Mouse (Mus musculus) intestine, embryonic 15.5 days (tissue): ENCODE results near the gene Cnksr2. TPM values are rescaled to one million over a fixed set of nuclear protein-coding genes. Genes with fewer than 3 reads are reported as not detected.
A peak's percentile ranks its signal among the peaks of the same experiment; 100 is the strongest.

Experiments used
- ATAC-seq: fragments of 200-750 bp; cut with Nextera tagmentation; 2 replicates; pipeline ENCODE4 v1.8.0; 2017; ENCODE audit warnings: moderate TSS enrichment, moderate library complexity
- H3K27ac ChIP-seq: fragments of 300-500 bp; sonication (generic); 2 replicates; pipeline ENCODE4 v1.5.1; 2015; ENCODE audit warnings: mild to moderate bottlenecking, inconsistent platforms
- H3K27me3 ChIP-seq: fragments of 300-500 bp; sonication (generic); replicated peaks from 2 replicates; pipeline ENCODE4 v1.6.1; 2015; ENCODE audit warnings: inconsistent platforms
- H3K36me3 ChIP-seq: fragments of 300-500 bp; sonication (generic); 2 replicates; pipeline ENCODE4 v1.6.1; 2015; ENCODE audit warnings: inconsistent platforms
- H3K4me1 ChIP-seq: fragments of 300-500 bp; sonication (generic); replicated peaks from 2 replicates; pipeline ENCODE4 v1.6.1; 2015; ENCODE audit warnings: inconsistent platforms
- H3K4me2 ChIP-seq: fragments of 300-500 bp; sonication (generic); replicated peaks from 2 replicates; pipeline ENCODE4 v1.6.1; 2015; ENCODE audit warnings: mild to moderate bottlenecking, inconsistent platforms
- H3K4me3 ChIP-seq: fragments of 300-500 bp; sonication (generic); replicated peaks from 2 replicates; pipeline ENCODE4 v1.5.1; 2015; ENCODE audit warnings: inconsistent platforms
- H3K9ac ChIP-seq: fragments of 300-500 bp; sonication (generic); 2 replicates; pipeline ENCODE4 v1.6.1; 2015; ENCODE audit warnings: inconsistent platforms
- H3K9me3 ChIP-seq: fragments of 300-500 bp; sonication (generic); 2 replicates; pipeline ENCODE4 v1.6.1; 2016; ENCODE audit warnings: inconsistent platforms
- WGBS: fragments of 180-500 bp; shearing (Covaris S2); methylation state at CpG from one replicate; pipeline ENCODE4 v1.1.7; 2015; 5-methylcytosine and 5-hydroxymethylcytosine counted together
- polyA plus RNA-seq: library from polyadenylated mRNA; unstranded; fragments of >200 nt; fragmentation: Nextera tagmentation; extraction: Ambion mirVana; gene quantifications from 2 replicates; pipeline ENCODE4 v1.2.1, GENCODE M21; 2015

The Cnksr2 gene
- 0.72 TPM in 2 replicates for polyA plus RNA-seq

DNA sequence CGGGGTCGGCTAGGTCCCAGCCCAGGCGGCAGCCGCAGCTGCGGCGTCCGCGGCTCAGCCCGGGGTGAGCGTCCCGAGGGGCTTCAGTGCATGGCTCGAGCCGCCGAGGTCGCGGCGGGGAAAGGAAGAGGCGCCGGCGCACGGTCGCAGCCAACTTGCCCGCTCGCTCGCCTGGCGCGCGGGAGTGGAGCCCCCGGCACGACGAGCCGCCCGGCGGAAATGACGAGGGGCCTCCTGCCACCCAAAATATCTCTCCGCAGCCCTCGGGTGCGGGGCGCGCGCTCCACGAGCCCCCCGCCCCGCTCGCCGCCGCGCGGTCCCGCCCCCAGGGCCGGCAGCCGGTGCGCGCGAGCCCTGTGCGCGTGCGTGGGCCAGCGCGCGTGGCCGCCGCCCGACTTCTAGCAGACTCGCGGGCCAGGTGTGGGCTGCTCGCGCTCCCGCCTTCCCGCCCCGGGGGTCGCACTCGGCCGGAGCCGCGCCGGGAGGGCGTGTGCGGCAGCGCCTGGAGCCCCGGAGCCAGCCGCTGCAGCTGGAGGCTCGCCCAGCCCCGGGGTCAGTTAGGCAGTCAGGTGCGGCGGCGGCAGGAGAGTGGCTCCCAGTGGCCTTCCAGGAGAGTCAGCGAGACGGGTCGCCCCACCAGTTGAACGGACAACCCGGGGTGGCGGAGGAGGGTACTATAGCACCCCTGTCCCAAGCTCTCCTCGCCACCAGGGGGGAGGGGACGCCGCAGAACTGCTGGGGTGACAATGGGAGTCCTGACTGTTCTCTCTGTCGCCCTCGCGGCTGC is at the start of gene Cnksr2:
Gene Cnksr2, minus strand, starts transcription at position 238 of the 787 bp plus-strand sequence.
- H3K27ac ChIP-seq: no peak within 1 kb of the TSS
- peak within 1 kb of the TSS; percentile 36; the same call in 1 of the 2 replicates for H3K9ac ChIP-seq
- no peaks in the 10 kb centered on the region for H3K36me3 ChIP-seq
- no peaks in the 10 kb centered on the region for H3K4me1 ChIP-seq
- peak; percentile 83 for ATAC-seq
- peak within 1 kb of the TSS; percentile 53 for H3K4me3 ChIP-seq
- WGBS: 16% methylated on average over 93 of the region's 99 CpGs
- peak within 1 kb of the TSS; percentile 80 for H3K4me2 ChIP-seq
- no peaks in the 10 kb centered on the region for H3K9me3 ChIP-seq
- 0 out of 2 replicates have a peak, but pooled peaks cover 6% of the 10 kb centered on the region for H3K27me3 ChIP-seq

DNA sequence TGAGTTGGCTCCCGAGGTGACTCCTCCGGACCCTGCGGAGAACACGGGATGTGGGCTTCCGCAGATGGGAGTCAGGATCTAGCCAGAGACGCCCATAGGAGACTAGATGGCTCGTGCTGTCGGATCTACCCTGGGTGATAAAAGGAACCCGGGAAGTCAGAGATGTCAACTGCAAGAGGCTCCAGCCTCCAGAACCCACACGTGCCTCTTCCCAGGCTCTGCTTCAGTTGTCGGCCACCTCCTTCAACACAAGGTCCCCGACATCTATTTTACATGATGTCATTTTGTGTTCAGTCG is 698 bp upstream of the Cnksr2 start:
- H3K27me3 ChIP-seq: 0 out of 2 replicates have a peak, but pooled peaks cover 6% of the 10 kb centered on the region
- WGBS: 24% methylated on average over 13 of the region's 13 CpGs
- H3K36me3 ChIP-seq: no peaks in the 10 kb centered on the region
- H3K9me3 ChIP-seq: no peaks in the 10 kb centered on the region
- H3K27ac ChIP-seq: no peak overlapping the region
- H3K9ac ChIP-seq: no peak overlapping the region
- H3K4me3 ChIP-seq: peak overlapping the region; percentile 53
- peak overlapping the region; percentile 80 for H3K4me2 ChIP-seq
- no peaks in the 10 kb centered on the region for H3K4me1 ChIP-seq
- ATAC-seq: no peak

- 18% methylated on average over 59 of the region's 62 CpGs for WGBS
These were observed 638 bp downstream of the Cnksr2 start for GRCm38 (mm10) chrX:158042255-158043056.

DNA sequence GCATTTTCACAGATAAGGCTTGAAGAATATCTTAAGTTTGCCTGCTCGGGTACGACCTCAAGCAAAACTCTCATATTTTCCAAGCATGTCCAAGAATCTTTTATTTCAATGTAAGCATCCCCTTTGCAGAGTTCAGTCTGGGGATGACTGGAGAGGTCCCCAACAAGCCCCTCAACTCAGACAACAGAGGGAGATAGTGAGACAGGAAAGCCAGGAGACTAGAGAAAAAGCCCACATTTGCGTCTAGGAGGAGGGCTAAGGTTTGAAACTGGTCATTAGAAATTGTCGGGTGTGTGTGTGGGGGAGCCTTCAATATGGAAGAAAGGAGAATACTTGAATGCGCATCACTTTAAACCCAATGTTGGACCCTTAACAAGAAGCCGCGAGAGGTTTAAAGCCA is 1.4 kb downstream of the Cnksr2 start:
- Histone ChIP-seq H3K9me3 (no peaks in the 10 kb centered on the region), H3K27ac (no peak overlapping the region), H3K36me3 (no peaks in the 10 kb centered on the region), H3K4me3 (peak overlapping the region; percentile 53), H3K9ac (no peak overlapping the region), H3K4me2 (peak overlapping the region; percentile 80), H3K4me1 (no peaks in the 10 kb centered on the region), H3K27me3 (0 out of 2 replicates have a peak, but pooled peaks cover 6% of the 10 kb centered on the region)
- 33% methylated on average over 7 of the region's 7 CpGs for WGBS
- 0 out of 2 replicates have a peak, but pooled peaks have one; percentile 34 for ATAC-seq

More at GRCm38 (mm10) chrX:158042255-158043056, 638 bp downstream of the Cnksr2 start:
- Histone ChIP-seq H3K27me3 (0 out of 2 replicates have a peak, but pooled peaks cover 6% of the 10 kb centered on the region), H3K4me1 (no peaks in the 10 kb centered on the region), H3K36me3 (no peaks in the 10 kb centered on the region), H3K9ac (peak overlapping the region; percentile 36; the same call in 1 of the 2 replicates), H3K27ac (no peak overlapping the region), H3K4me2 (peak overlapping the region; percentile 80), H3K9me3 (no peaks in the 10 kb centered on the region), H3K4me3 (peak overlapping the region; percentile 53)
- peak; percentile 72 for ATAC-seq

- no peak overlapping the region for H3K27ac ChIP-seq
- no peak for ATAC-seq
These were observed 91.4 kb downstream of the Cnksr2 start for GRCm38 (mm10) chrX:157951698-157952097.

DNA sequence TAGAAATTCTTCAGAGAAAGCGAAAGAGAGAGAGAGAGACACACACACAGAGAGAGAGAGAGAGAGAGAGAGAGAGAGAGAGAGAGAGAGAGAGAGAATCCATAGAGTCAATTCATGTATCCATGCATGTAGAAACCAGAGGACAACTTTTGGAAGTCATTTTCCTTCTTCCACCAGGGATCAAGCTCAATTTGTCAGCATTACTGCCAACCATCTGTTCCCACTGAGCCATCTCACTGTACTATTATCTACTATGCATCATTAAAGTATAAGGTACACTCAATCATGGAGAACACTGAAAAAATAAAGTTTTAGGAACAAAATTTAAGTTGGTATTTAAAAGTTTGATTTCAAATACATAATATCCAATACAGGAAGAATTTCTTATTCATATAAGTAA is 93.8 kb downstream of the Cnksr2 start:
- Histone ChIP-seq H3K4me1 (no peaks in the 10 kb centered on the region), H3K4me3 (no peak overlapping the region), H3K9me3 (no peaks in the 10 kb centered on the region), H3K27me3 (no peaks in the 10 kb centered on the region), H3K9ac (no peak overlapping the region), H3K4me2 (no peak overlapping the region), H3K27ac (no peak overlapping the region), H3K36me3 (no peaks in the 10 kb centered on the region)
- 53% methylated on average over 1 of the region's 1 CpGs for WGBS
- no peak for ATAC-seq

More at GRCm38 (mm10) chrX:157951698-157952097, 91.4 kb downstream of the Cnksr2 start:
- Histone ChIP-seq H3K4me1 (no peaks in the 10 kb centered on the region), H3K4me3 (no peak overlapping the region), H3K9ac (no peak overlapping the region), H3K36me3 (no peaks in the 10 kb centered on the region), H3K27me3 (no peaks in the 10 kb centered on the region), H3K9me3 (no peaks in the 10 kb centered on the region), H3K4me2 (no peak overlapping the region)

DNA sequence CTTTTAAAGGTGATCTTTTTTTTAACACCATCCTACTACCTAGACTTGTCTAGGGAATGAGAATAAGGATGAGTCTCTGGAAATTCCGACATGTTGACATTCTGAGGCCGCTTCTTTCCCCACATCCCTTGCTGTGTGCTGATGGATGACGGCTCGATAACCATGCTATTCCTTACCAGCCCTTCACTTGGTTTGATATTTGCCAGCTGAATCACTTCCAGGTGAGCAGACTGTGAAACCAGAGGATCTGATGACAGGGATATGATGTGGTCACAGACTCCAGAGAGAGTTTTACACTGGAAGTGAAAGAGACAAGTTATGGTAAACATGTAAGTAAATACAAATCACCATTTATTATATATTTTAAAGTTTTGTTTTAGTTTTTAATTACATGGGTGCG is 98.0 kb downstream of the Cnksr2 start:
- 79% methylated on average over 5 of the region's 5 CpGs for WGBS
- no peak overlapping the region for H3K4me2 ChIP-seq
- H3K9me3 ChIP-seq: no peaks in the 10 kb centered on the region
- no peak for ATAC-seq
- H3K27ac ChIP-seq: no peak overlapping the region
- H3K9ac ChIP-seq: no peak overlapping the region
- no peaks in the 10 kb centered on the region for H3K36me3 ChIP-seq
- no peaks in the 10 kb centered on the region for H3K27me3 ChIP-seq
- no peaks in the 10 kb centered on the region for H3K4me1 ChIP-seq
- H3K4me3 ChIP-seq: no peak overlapping the region

DNA sequence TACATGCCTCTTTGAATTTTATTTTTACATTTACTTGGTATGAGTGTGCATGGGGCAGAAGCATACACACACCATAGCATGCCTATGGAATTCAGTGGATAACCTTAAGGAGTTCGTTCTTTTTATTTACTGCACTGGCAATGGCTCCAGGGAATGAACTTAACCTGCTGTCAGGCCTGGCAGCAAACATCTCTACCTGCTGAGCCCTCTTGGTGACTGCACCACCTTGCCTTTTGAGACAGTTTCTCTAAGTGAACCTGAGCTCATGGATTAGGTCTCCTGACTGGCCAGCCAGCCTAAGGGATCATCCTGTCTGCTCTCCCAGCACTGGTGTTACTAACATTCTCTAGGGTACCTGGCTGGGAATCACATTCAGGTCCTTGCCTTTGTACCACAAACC is 106.5 kb downstream of the Cnksr2 start:
- H3K9me3 ChIP-seq: no peaks in the 10 kb centered on the region
- WGBS: 83% methylated on average over 1 of the region's 1 CpGs

DNA sequence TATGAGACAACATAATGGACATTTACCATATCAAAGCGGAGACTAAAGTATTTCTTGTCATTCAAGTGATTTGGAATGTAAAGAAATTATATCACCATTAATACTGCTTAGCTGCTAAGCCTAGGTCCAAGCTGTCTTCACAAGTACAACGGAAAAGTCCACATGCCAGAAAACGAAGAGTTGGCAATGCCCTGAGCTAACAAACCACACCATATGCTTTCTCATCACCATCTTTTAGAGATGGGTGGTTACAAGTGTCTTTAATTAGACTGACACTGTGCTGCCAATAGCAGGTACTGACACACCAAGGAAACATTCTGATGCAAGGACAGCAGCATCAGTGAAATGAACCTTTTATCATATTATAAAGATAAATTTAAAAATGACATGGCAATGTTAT is 123.0 kb downstream of the Cnksr2 start:
- H3K4me2 ChIP-seq: no peak overlapping the region
- no peak for ATAC-seq
- 72% methylated on average over 3 of the region's 3 CpGs for WGBS

More for the DNA sequence above, 106.5 kb downstream of the Cnksr2 start:
- H3K27me3 ChIP-seq: no peaks in the 10 kb centered on the region
- no peaks in the 10 kb centered on the region for H3K4me1 ChIP-seq
- no peak overlapping the region for H3K4me3 ChIP-seq
- no peak overlapping the region for H3K27ac ChIP-seq
- H3K4me2 ChIP-seq: no peak overlapping the region
- no peaks in the 10 kb centered on the region for H3K36me3 ChIP-seq
- no peak overlapping the region for H3K9ac ChIP-seq
- ATAC-seq: no peak

DNA sequence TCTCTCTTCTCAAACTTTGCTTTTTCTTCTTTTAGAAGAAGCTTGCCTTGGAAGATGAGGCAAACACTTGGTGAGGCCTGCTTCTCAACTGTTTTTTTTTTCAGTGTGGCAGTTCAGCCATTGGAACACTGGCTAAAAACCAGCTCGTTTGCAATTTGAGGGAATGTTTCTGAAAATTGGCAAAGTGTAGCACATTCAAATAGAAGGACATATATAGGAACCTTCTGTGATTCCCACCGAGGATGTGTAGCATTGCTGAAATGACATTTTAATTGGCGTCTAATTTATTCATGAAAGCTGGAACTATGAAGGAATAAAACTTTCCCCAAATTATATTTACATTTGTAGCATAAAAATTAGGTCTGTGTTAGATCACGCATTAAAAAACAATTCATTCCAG is 213.1 kb downstream of the Cnksr2 start:
- Histone ChIP-seq H3K4me1 (no peaks in the 10 kb centered on the region), H3K36me3 (no peaks in the 10 kb centered on the region), H3K4me3 (no peak overlapping the region), H3K9me3 (no peaks in the 10 kb centered on the region), H3K4me2 (no peak overlapping the region), H3K27ac (no peak overlapping the region), H3K27me3 (no peaks in the 10 kb centered on the region), H3K9ac (no peak overlapping the region)
- WGBS: 83% methylated on average over 4 of the region's 4 CpGs
- no peak for ATAC-seq

More for the DNA sequence above, 123.0 kb downstream of the Cnksr2 start:
- Histone ChIP-seq H3K9ac (no peak overlapping the region), H3K27me3 (no peaks in the 10 kb centered on the region), H3K4me3 (no peak overlapping the region), H3K9me3 (no peaks in the 10 kb centered on the region), H3K4me1 (no peaks in the 10 kb centered on the region), H3K27ac (no peak overlapping the region), H3K36me3 (no peaks in the 10 kb centered on the region)

DNA sequence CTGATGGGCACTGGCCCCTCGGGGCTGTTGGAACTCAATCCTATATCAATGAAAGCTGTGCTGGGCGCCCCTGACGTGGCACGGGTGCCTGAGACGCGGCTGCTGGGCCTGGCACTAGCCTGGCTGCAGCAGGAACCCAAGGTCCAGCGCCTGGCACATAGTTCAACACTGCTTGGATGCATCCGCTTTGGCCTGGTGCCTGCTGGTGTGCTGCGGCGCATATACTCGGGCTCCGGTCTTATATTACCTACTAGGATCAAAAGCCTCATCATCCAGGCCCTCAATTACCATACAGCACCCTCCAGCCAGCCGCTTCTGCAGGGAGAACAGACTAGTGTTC is 224.2 kb downstream of the Cnksr2 start:
- Histone ChIP-seq H3K27ac (no peak overlapping the region), H3K36me3 (no peaks in the 10 kb centered on the region), H3K4me3 (no peak overlapping the region), H3K27me3 (peaks cover 5% of the 10 kb centered on the region; the same call in 1 of the 2 replicates), H3K4me1 (no peaks in the 10 kb centered on the region), H3K9me3 (no peaks in the 10 kb centered on the region), H3K4me2 (no peak overlapping the region), H3K9ac (no peak overlapping the region)
- WGBS: 86% methylated on average over 13 of the region's 13 CpGs
- no peak for ATAC-seq

DNA sequence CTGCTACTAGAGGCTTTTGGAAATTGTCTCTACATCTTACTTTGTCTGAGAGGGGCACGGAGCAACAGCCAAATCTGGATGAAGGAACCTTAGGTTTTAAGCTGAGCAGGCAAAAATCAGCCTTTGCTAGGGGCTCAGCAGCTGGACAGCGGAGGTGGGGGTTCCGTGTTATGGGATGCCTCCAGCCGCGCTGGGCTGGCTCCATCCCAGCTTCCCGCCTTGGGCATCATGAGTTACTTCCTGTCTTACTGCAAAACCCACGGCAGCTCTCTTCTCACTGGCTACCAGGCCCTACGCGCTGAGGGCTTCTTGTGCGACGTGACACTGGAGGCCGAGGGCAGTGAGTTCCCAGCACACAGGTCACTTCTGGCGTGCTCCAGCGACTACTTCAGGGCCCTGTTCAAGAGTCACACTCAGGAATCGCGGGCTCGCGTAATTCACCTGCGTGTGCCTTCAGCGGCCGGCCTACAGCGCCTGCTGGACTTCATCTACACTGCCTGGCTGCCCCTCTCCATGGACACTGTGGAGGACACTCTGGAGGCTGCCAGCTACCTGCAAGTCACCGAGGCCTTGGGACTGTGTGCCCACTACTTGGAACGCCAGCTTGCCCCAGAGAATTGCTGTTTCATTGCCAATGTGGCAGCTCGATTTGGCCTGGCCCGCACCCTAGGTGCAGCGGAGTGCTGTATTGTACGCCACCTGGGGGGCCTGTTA is 224.7 kb downstream of the Cnksr2 start, which contains the start of gene Klhl34:
Gene Klhl34, plus strand, starts transcription at position 229 of the 714 bp plus-strand sequence.
- Histone ChIP-seq H3K36me3 (no peaks in the 10 kb centered on the region), H3K4me2 (peak within 1 kb of the TSS; percentile 62), H3K27ac (no peak within 1 kb of the TSS), H3K9me3 (no peaks in the 10 kb centered on the region), H3K4me3 (peak within 1 kb of the TSS; percentile 19; the same call in 1 of the 2 replicates), H3K27me3 (peaks cover 5% of the 10 kb centered on the region; the same call in 1 of the 2 replicates), H3K9ac (no peak within 1 kb of the TSS), H3K4me1 (no peaks in the 10 kb centered on the region)
- ATAC-seq: peak; percentile 43; the same call in 1 of the 2 replicates
- 46% methylated on average over 28 of the region's 28 CpGs for WGBS
